Mouse (Mus musculus) megakaryocyte, embryonic 14.5 days (primary cell): ENCODE results near the gene Cip2a. TPM values are rescaled to one million over a fixed set of nuclear protein-coding genes. Genes with fewer than 3 reads are reported as not detected.

Experiments
- H3K27me3 ChIP-seq: replicated peaks from 2 replicates; pipeline ENCODE3; 2012; ENCODE audit warnings: inconsistent platforms
- H3K36me3 ChIP-seq: replicated peaks from 2 replicates; pipeline ENCODE3; 2012; ENCODE audit warnings: low read length, inconsistent platforms, mixed read lengths
- H3K4me1 ChIP-seq: 2 replicates; pipeline ENCODE4 v1.6.1; 2012; ENCODE audit warnings: inconsistent platforms
- H3K4me3 ChIP-seq: replicated peaks from 2 replicates; pipeline ENCODE3; 2012; ENCODE audit warnings: moderate library complexity, mild to moderate bottlenecking, inconsistent platforms
- H3K9me3 ChIP-seq: 2 replicates; pipeline ENCODE4 v1.6.1; 2012; ENCODE audit warnings: inconsistent platforms
- FLI1 ChIP-seq: IDR thresholded peaks from 2 replicates; pipeline ENCODE4 v1.6.1; 2012; ENCODE audit warnings: low read length, inconsistent platforms, mixed read lengths
- GATA1 ChIP-seq: IDR thresholded peaks from 3 replicates; pipeline ENCODE4 v1.6.1; 2012; ENCODE audit warnings: mixed read lengths, low read length, inconsistent platforms, borderline replicate concordance
- polyA plus RNA-seq: library from polyadenylated mRNA; stranded (reverse); fragments of >175 nt; gene quantifications from 2 replicates; pipeline ENCODE4 v1.2.3, GENCODE M21; 2012; ENCODE audit warnings: low replicate concordance; ENCODE audit not compliant: insufficient read depth

Gene Cip2a
- polyA plus RNA-seq, 1 experiment, result 1.2 TPM

GRCm38 (mm10) chr16:49004151-49004550, 10.2 kb downstream of the Cip2a start:
- TF ChIP-seq FLI1 (no peak), GATA1 (no peak)
- no peak overlapping the region for H3K4me3 ChIP-seq
- no peaks in the 10 kb centered on the region for H3K9me3 ChIP-seq
- no peaks in the 10 kb centered on the region for H3K27me3 ChIP-seq
- H3K4me1 ChIP-seq, result no peaks in the 10 kb centered on the region
- peaks cover 85% of the 10 kb centered on the region for H3K36me3 ChIP-seq

GRCm38 (mm10) chr16:49016620-49017332, 22.8 kb downstream of the Cip2a start:
- no peak for TF ChIP-seq GATA1
- Histone ChIP-seq H3K9me3 (no peaks in the 10 kb centered on the region), H3K4me1 (no peaks in the 10 kb centered on the region), H3K4me3 (no peak overlapping the region), H3K36me3 (peaks cover 68% of the 10 kb centered on the region), H3K27me3 (no peaks in the 10 kb centered on the region)

DNA sequence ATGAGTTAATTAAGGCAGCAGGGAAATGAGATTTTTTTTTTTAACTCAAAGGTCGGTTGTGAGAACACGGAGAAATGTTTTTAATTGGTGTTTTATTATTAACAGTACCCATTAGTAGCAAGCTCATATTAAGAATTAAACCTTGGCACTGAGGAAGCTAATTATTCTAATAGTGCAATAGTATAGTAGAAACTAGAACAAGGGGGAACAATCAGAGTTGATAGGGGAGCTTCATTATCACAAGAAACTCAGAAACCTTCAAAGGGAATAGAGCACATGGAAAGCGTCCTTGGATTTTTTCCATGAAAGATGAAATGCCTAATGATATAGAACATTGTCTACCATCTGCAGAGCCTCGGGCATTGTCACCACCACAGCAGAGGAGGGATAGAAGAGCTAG, 41.9 kb downstream of the Cip2a start:
- Histone ChIP-seq H3K4me1 (no peaks in the 10 kb centered on the region), H3K36me3 (no peaks in the 10 kb centered on the region), H3K9me3 (no peaks in the 10 kb centered on the region), H3K27me3 (no peaks in the 10 kb centered on the region), H3K4me3 (no peak overlapping the region)
- TF ChIP-seq FLI1, result no peak
- TF ChIP-seq GATA1, result no peak

DNA sequence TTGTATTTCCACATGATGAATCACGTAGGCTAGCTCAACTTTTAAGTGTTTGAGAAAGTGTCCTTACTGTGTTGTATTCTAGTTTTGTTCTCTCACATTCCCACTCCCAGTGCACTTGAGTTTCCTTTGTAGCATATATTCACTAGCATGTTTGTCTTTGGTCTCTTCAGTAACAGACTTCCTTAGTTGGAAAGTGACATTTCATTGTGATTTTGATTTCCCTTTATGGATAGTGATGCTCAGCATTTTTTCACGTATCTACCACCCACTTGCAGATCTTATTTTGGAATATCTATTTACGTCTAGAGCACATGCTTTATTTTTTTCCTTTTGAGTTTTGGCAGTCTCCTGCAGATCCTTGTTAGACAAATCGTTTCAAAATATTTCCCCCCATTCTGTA, 43.8 kb downstream of the Cip2a start:
- Histone ChIP-seq H3K4me3 (no peak overlapping the region), H3K27me3 (no peaks in the 10 kb centered on the region), H3K4me1 (no peaks in the 10 kb centered on the region), H3K36me3 (no peaks in the 10 kb centered on the region), H3K9me3 (no peaks in the 10 kb centered on the region)
- TF ChIP-seq FLI1 (no peak), GATA1 (no peak)

GRCm38 (mm10) chr16:49040554-49041221, 46.7 kb downstream of the Cip2a start:
- TF ChIP-seq FLI1 (no peak), GATA1 (no peak)

GRCm38 (mm10) chr16:49049214-49049613, 55.2 kb downstream of the Cip2a start:
- H3K4me1 ChIP-seq, result no peaks in the 10 kb centered on the region
- no peak overlapping the region for H3K4me3 ChIP-seq
- no peaks in the 10 kb centered on the region for H3K9me3 ChIP-seq
- TF ChIP-seq FLI1 (no peak), GATA1 (no peak)
- no peaks in the 10 kb centered on the region for H3K27me3 ChIP-seq
- no peaks in the 10 kb centered on the region for H3K36me3 ChIP-seq

More at GRCm38 (mm10) chr16:49040554-49041221, 46.7 kb downstream of the Cip2a start:
- Histone ChIP-seq H3K4me3 (no peak overlapping the region), H3K36me3 (no peaks in the 10 kb centered on the region), H3K4me1 (no peaks in the 10 kb centered on the region), H3K9me3 (no peaks in the 10 kb centered on the region), H3K27me3 (no peaks in the 10 kb centered on the region)

- Histone ChIP-seq H3K9me3 (no peaks in the 10 kb centered on the region), H3K27me3 (no peaks in the 10 kb centered on the region), H3K4me3 (no peak within 1 kb of the TSS), H3K4me1 (no peaks in the 10 kb centered on the region), H3K36me3 (no peaks in the 10 kb centered on the region)
- TF ChIP-seq GATA1, result no peak
- TF ChIP-seq FLI1, result no peak
Observed at GRCm38 (mm10) chr16:49057186-49057585, 63.2 kb downstream of the Cip2a start, which contains the start of gene Myh15. TSS of gene Myh15 (plus strand) at chr16:49057486.

Other genes with a start within 250 kb of the Cip2a start
- gene Trat1, start 222.2 kb upstream of the Cip2a start, polyA plus RNA-seq, result not detected in 2 replicates
- not detected in 2 replicates for gene Retnlb, start 177.3 kb upstream of the Cip2a start, polyA plus RNA-seq
- gene Retnla, start 151.6 kb upstream of the Cip2a start, polyA plus RNA-seq, result not detected in 2 replicates
- 0.81 TPM in 1 of 2 replicates, not detected in the other for gene Retnlg, start 121.6 kb upstream of the Cip2a start, polyA plus RNA-seq
- 3.6 and 4.0 TPM in 2 replicates for gene Dzip3, start within 50 bp of the Cip2a start, polyA plus RNA-seq
- gene Myh15, start 63.3 kb downstream of the Cip2a start, polyA plus RNA-seq, result not detected in 2 replicates